28 mouse cellular contexts compared by ENCODE assay signal in the genomic region with DNA sequence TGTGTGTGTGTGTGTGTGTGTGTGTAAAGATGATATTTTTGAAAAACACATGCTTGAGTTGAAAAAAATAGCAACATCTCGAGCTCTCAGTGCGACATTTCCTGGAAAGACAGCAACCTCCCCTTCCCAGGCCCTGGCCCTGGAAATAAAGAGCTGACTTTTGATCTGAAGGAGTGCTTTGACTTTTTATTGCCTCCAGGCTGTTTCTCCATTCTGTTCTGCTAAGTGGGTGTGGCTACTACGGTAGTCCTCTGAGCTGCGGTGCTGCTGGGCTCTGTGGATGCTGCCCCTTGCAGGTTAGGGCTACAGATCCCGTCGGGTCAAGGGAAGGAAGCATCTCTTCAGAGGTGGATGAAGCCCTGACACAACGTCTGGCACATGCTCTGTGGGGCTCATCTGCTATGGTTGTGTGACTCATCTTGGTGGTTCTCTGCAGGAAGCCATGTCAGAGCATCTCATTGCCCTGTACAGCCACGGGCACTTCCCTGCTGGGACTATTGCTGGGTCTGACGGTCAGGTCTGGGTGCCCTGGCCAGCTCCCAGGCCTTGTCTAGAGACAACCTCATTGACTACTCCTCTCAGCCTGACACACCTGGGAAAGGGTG. TPM values are rescaled to one million over a fixed set of nuclear protein-coding genes. Genes with fewer than 3 reads are reported as not detected.
DNase-seq lines count a peak whose midpoint lies in the region; ATAC-seq lines count a peak whose summit lies in the region.
"Had no signal": no experiment of that assay in that cellular context is flagged by ENCODE, and none has a peak within 500 bp of the region (broad histone marks: within the 10 kb centered on the region; RNA-seq: fewer than 3 reads in every experiment).

No protein-coding gene starts in this region.

- no peak overlapping the region for H3K4me2 ChIP-seq in hindbrain, embryonic 16.5 days (ENCODE audit: low read length)
- H3K4me2 ChIP-seq in midbrain, embryonic 11.5 days = no peak overlapping the region
- H3K4me2 ChIP-seq in midbrain, embryonic 13.5 days (replicated peaks) = no peak overlapping the region
- H3K4me2 ChIP-seq: embryonic facial prominence, embryonic 12.5 days; forebrain, embryonic 12.5 days; heart, embryonic 11.5 days; hindbrain, embryonic 13.5 days; midbrain, embryonic 12.5 days had no signal

- H3K4me1 ChIP-seq in hindbrain, embryonic 16.5 days (ENCODE audit: control insufficient read depth, insufficient read depth, low read depth, low read length) = no peaks in the 10 kb centered on the region; the same call in 1 of the 2 replicates
- peaks cover 14% of the 10 kb centered on the region for H3K4me1 ChIP-seq in hindbrain, embryonic 10.5 days (replicated peaks)
- H3K4me1 ChIP-seq in midbrain, embryonic 11.5 days (ENCODE audit: control insufficient read depth, insufficient read depth, low read length) = 0 out of 2 replicates have a peak, but pooled peaks cover under 1% of the 10 kb centered on the region
- H3K4me1 ChIP-seq in midbrain, embryonic 13.5 days (replicated peaks) = peaks cover 4% of the 10 kb centered on the region
- H3K4me1 ChIP-seq: embryonic facial prominence, embryonic 12.5 days had no signal

- no peaks in the 10 kb centered on the region for H3K9me3 ChIP-seq in hindbrain, embryonic 16.5 days (ENCODE audit: control insufficient read depth, low read length)
- no peaks in the 10 kb centered on the region for H3K9me3 ChIP-seq in hindbrain, embryonic 10.5 days
- no peaks in the 10 kb centered on the region for H3K9me3 ChIP-seq in midbrain, embryonic 11.5 days (ENCODE audit: control insufficient read depth, low read length)
- no peaks in the 10 kb centered on the region for H3K9me3 ChIP-seq in midbrain, embryonic 13.5 days
- H3K9me3 ChIP-seq: embryonic facial prominence, embryonic 12.5 days; forebrain, embryonic 12.5 days; hindbrain, embryonic 13.5 days; midbrain, embryonic 12.5 days had no signal

- no peak overlapping the region for H3K4me3 ChIP-seq in hindbrain, embryonic 16.5 days (ENCODE audit: low read length)
- no peak overlapping the region for H3K4me3 ChIP-seq in hindbrain, embryonic 10.5 days
- H3K4me3 ChIP-seq in midbrain, embryonic 11.5 days (ENCODE audit: low read depth, low read length) = no peak overlapping the region
- H3K4me3 ChIP-seq in midbrain, embryonic 13.5 days (replicated peaks) = no peak overlapping the region
- H3K4me3 ChIP-seq: embryonic facial prominence, embryonic 12.5 days; forebrain, embryonic 12.5 days; hindbrain, embryonic 13.5 days; midbrain, embryonic 12.5 days had no signal

- no peak for ATAC-seq in hindbrain, embryonic 16.5 days
- ATAC-seq in midbrain, embryonic 11.5 days (ENCODE audit: low FRiP score) = no peak
- ATAC-seq in midbrain, embryonic 13.5 days = no peak
- ATAC-seq: activated CD4-positive, CD25-positive, alpha-beta regulatory T cell, adult 4 months; CD4-positive, CD25-positive, alpha-beta regulatory T cell, adult 4 months; inflammation-experienced regulatory T-cells, adult 6 months had no signal

- 0 out of 2 replicates have a peak overlapping the region, but pooled peaks have one; percentile 44 for H3K27ac ChIP-seq in hindbrain, embryonic 16.5 days (ENCODE audit: low read depth, low read length)
- H3K27ac ChIP-seq in hindbrain, embryonic 10.5 days = no peak overlapping the region
- H3K27ac ChIP-seq in midbrain, embryonic 11.5 days (ENCODE audit: low read depth, low read length) = no peak overlapping the region
- no peak overlapping the region for H3K27ac ChIP-seq in midbrain, embryonic 13.5 days
- H3K27ac ChIP-seq: embryonic facial prominence, embryonic 12.5 days; forebrain, embryonic 12.5 days; hindbrain, embryonic 13.5 days; macrophage; midbrain, embryonic 12.5 days; stomach, postnatal 0 days had no signal

- no peak for DNase-seq in hindbrain, embryonic 10.5 days (ENCODE audit: low spot score)
- peak; percentile 39 for DNase-seq in midbrain, embryonic 11.5 days (ENCODE audit: low spot score, missing footprints)
- DNase-seq in NIH3T3 (ENCODE audit: low read depth) = peak; percentile 8
- DNase-seq in large intestine, adult 2 months (ENCODE audit: low read depth, low spot score) = peak; percentile 33
- DNase-seq in thymus, postnatal 0 days (ENCODE audit: low spot score) = no peak
- DNase-seq: adrenal gland, adult 8-10 months; cerebellum, adult 9-11 months; gastrocnemius, postnatal 10 days; kidney, adult 9 months; kidney, postnatal 36 days; layer of hippocampus, adult 9-11 months; left cerebral cortex, postnatal 4 days; right cerebral cortex, postnatal 14 days; thymus, adult 2 months had no signal

- no peaks in the 10 kb centered on the region for H3K27me3 ChIP-seq in hindbrain, embryonic 16.5 days (replicated peaks; ENCODE audit: control insufficient read depth, insufficient read depth, low read length)
- no peaks in the 10 kb centered on the region for H3K27me3 ChIP-seq in hindbrain, embryonic 10.5 days (ENCODE audit: insufficient read depth, poor library complexity, severe bottlenecking)
- H3K27me3 ChIP-seq in midbrain, embryonic 11.5 days (ENCODE audit: control insufficient read depth, insufficient read depth, low read length) = no peaks in the 10 kb centered on the region
- no peaks in the 10 kb centered on the region for H3K27me3 ChIP-seq in midbrain, embryonic 13.5 days
- H3K27me3 ChIP-seq: embryonic facial prominence, embryonic 12.5 days; forebrain, embryonic 12.5 days; hindbrain, embryonic 13.5 days; midbrain, embryonic 12.5 days had no signal

- peaks cover 2% of the 10 kb centered on the region; the same call in 1 of the 2 replicates for H3K36me3 ChIP-seq in hindbrain, embryonic 16.5 days (ENCODE audit: control insufficient read depth, insufficient read depth, low read length)
- H3K36me3 ChIP-seq in hindbrain, embryonic 10.5 days = no peaks in the 10 kb centered on the region
- H3K36me3 ChIP-seq in midbrain, embryonic 11.5 days (ENCODE audit: control insufficient read depth, insufficient read depth, low read length) = no peaks in the 10 kb centered on the region; the same call in 1 of the 2 replicates
- H3K36me3 ChIP-seq in midbrain, embryonic 13.5 days = peaks cover 33% of the 10 kb centered on the region
- H3K36me3 ChIP-seq: embryonic facial prominence, embryonic 12.5 days; forebrain, embryonic 12.5 days; midbrain, embryonic 12.5 days had no signal

- H3K9ac ChIP-seq in hindbrain, embryonic 16.5 days (ENCODE audit: low read depth, low read length) = no peak overlapping the region; the same call in 1 of the 2 replicates
- H3K9ac ChIP-seq in midbrain, embryonic 11.5 days (ENCODE audit: low read length) = no peak overlapping the region
- H3K9ac ChIP-seq in midbrain, embryonic 13.5 days (replicated peaks) = no peak overlapping the region
- H3K9ac ChIP-seq: embryonic facial prominence, embryonic 12.5 days; forebrain, embryonic 12.5 days; hindbrain, embryonic 13.5 days; midbrain, embryonic 12.5 days had no signal

- 56% methylated on average over 9 of the region's 9 CpGs for WGBS in hindbrain, embryonic 16.5 days
- 69% methylated on average over 9 of the region's 9 CpGs for WGBS in hindbrain, embryonic 10.5 days
- 80% methylated on average over 9 of the region's 9 CpGs for WGBS in midbrain, embryonic 11.5 days
- WGBS in midbrain, embryonic 13.5 days = 74% methylated on average over 9 of the region's 9 CpGs
- 10% methylated on average over 9 of the region's 9 CpGs for WGBS in large intestine, adult 2 months

RNA-seq across cellular contexts. Expression of a gene that starts 42.3 kb away (rescaled TPM):
- polyA plus RNA-seq in hindbrain, embryonic 16.5 days (2015; fragmentation: Nextera tagmentation; extraction: Ambion mirVana) = 13.4 and 14.5 TPM in 2 replicates
- polyA plus RNA-seq in hindbrain, embryonic 10.5 days (2016; fragmentation: Nextera tagmentation; extraction: Ambion mirVana) = 0.83 and 2.3 TPM in 2 replicates
- polyA plus RNA-seq in midbrain, embryonic 11.5 days (2014; fragmentation: Nextera tagmentation; extraction: Ambion mirVana) = 1.4 and 1.8 TPM in 2 replicates
- polyA plus RNA-seq in midbrain, embryonic 13.5 days (2015; fragmentation: Nextera tagmentation; extraction: Ambion mirVana) = 8.0 and 8.5 TPM in 2 replicates
- 0.21 and 0.60 TPM in 2 replicates for polyA plus RNA-seq in large intestine, adult 2 months (2012; rRNA removed)
- 0.09 and 0.27 TPM in 2 replicates for polyA plus RNA-seq in thymus, postnatal 0 days (2015; fragmentation: Nextera tagmentation; extraction: Ambion mirVana)
- polyA plus RNA-seq: activated CD4-positive, CD25-positive, alpha-beta regulatory T cell, adult 4 months; heart, postnatal 0 days; liver, adult 2 months; macrophage had no signal

Comparison
In these comparisons a context has a peak if more than half of its experiments do, and no peak if none do; other contexts are left out.
1. DNase-seq: peak in midbrain, embryonic 11.5 days (single experiment), NIH3T3 (single experiment) and large intestine, adult 2 months (single experiment); none in hindbrain, embryonic 10.5 days (single experiment) and thymus, postnatal 0 days (single experiment).